Mouse (Mus musculus) left cerebral cortex, postnatal 4 days (tissue): ENCODE results near the gene Immp2l. TPM values are rescaled to one million over a fixed set of nuclear protein-coding genes. Genes with fewer than 3 reads are reported as not detected.

ENCODE experiments used
- DNase-seq: peaks from one replicate; pipeline ENCODE4 v3.0.0-alpha.2; 2022
- intact Hi-C: fragments of 180-260 bp; cut with DNase I; formaldehyde crosslinking; loops from one replicate; pipeline ENCODE4 v1.15.1; 2025
- total RNA-seq, 2 experiments: library from RNA; stranded (reverse); gene quantifications; 2 replicates each; pipeline ENCODE4 v1.2.3; 2021

The Immp2l gene
- total RNA-seq, 2 experiments from 2014 or later, result 3.6 to 3.9 TPM

GRCm38 (mm10) chr12:41159543-41159942, 135.7 kb downstream of the Immp2l start:
- no peak for DNase-seq
- intact Hi-C loops, result no loop called here

GRCm38 (mm10) chr12:41167802-41168201, 143.9 kb downstream of the Immp2l start:
- intact Hi-C loops, result no loop called here
- no peak for DNase-seq

GRCm38 (mm10) chr12:41170051-41170450, 146.2 kb downstream of the Immp2l start:
- DNase-seq, result no peak

GRCm38 (mm10) chr12:41182856-41183255, 159.0 kb downstream of the Immp2l start:
- no peak for DNase-seq
- intact Hi-C loops, result no loop called here

More at GRCm38 (mm10) chr12:41170051-41170450, 146.2 kb downstream of the Immp2l start:
- intact Hi-C loops, result no loop called here

GRCm38 (mm10) chr12:41185060-41185459, 161.2 kb downstream of the Immp2l start:
- intact Hi-C loops, result no loop called here
- DNase-seq, result no peak

- DNase-seq, result no peak
- intact Hi-C loops, result no loop called here
These were observed 161.6 kb downstream of the Immp2l start for GRCm38 (mm10) chr12:41185509-41185908.

- intact Hi-C loops, result no loop called here
- DNase-seq, result no peak
These were observed 168.9 kb downstream of the Immp2l start for GRCm38 (mm10) chr12:41192829-41193228.

- no peak for DNase-seq
- intact Hi-C loops, result no loop called here
These were observed 172.5 kb downstream of the Immp2l start for GRCm38 (mm10) chr12:41196374-41196773.

- DNase-seq, result no peak
- intact Hi-C loops, result no loop called here
These were observed 191.3 kb downstream of the Immp2l start for GRCm38 (mm10) chr12:41215186-41215585.

GRCm38 (mm10) chr12:41221893-41222292, 198.0 kb downstream of the Immp2l start:
- intact Hi-C loops, result no loop called here
- DNase-seq, result no peak

GRCm38 (mm10) chr12:41223686-41224085, 199.8 kb downstream of the Immp2l start:
- intact Hi-C loops, result no loop called here
- no peak for DNase-seq

GRCm38 (mm10) chr12:41224538-41224937, 200.6 kb downstream of the Immp2l start:
- no peak for DNase-seq
- intact Hi-C loops, result no loop called here

- DNase-seq, result no peak
- intact Hi-C loops, result no loop called here
These were observed 208.1 kb downstream of the Immp2l start for GRCm38 (mm10) chr12:41231966-41232365.

- intact Hi-C loops, result no loop called here
These were observed 214.0 kb downstream of the Immp2l start for GRCm38 (mm10) chr12:41237880-41238279.

GRCm38 (mm10) chr12:41241221-41241620, 217.3 kb downstream of the Immp2l start:
- intact Hi-C loops, result no loop called here
- DNase-seq, result no peak

More at GRCm38 (mm10) chr12:41237880-41238279, 214.0 kb downstream of the Immp2l start:
- DNase-seq, result no peak

- intact Hi-C loops, result no loop called here
- no peak for DNase-seq
These were observed 224.4 kb downstream of the Immp2l start for GRCm38 (mm10) chr12:41248254-41248653.

GRCm38 (mm10) chr12:41250123-41250522, 226.2 kb downstream of the Immp2l start:
- DNase-seq, result no peak
- intact Hi-C loops, result no loop called here

GRCm38 (mm10) chr12:41257905-41258304, 234.0 kb downstream of the Immp2l start:
- intact Hi-C loops, result no loop called here
- DNase-seq, result no peak

- intact Hi-C loops, result no loop called here
These were observed 235.7 kb downstream of the Immp2l start for GRCm38 (mm10) chr12:41259608-41260007.

GRCm38 (mm10) chr12:41274136-41274535, 250.2 kb downstream of the Immp2l start:
- no peak for DNase-seq
- intact Hi-C loops, result no loop called here

More at GRCm38 (mm10) chr12:41259608-41260007, 235.7 kb downstream of the Immp2l start:
- DNase-seq, result no peak

- intact Hi-C loops, result no loop called here
- no peak for DNase-seq
These were observed 251.5 kb downstream of the Immp2l start for GRCm38 (mm10) chr12:41275361-41275760.

GRCm38 (mm10) chr12:41277896-41278295, 254.0 kb downstream of the Immp2l start:
- DNase-seq, result no peak
- intact Hi-C loops, result no loop called here

- no peak for DNase-seq
These were observed 265.2 kb downstream of the Immp2l start for GRCm38 (mm10) chr12:41289047-41289446.

More at GRCm38 (mm10) chr12:41289047-41289446, 265.2 kb downstream of the Immp2l start:
- intact Hi-C loops, result no loop called here
